Mouse (Mus musculus): ENCODE results near the gene Vmn2r71. TPM values are rescaled to one million over a fixed set of nuclear protein-coding genes. Genes with fewer than 3 reads are reported as not detected.

Vmn2r71 gene
- not detected for total RNA-seq (2021)
- long read RNA-seq, experiment 1: 0 reads
- long read RNA-seq, experiment 2: 0 reads

GRCm38 (mm10) chr7:85562787-85563186 is at the start of gene Vmn2r71:
TSS of gene Vmn2r71 (plus strand) at chr7:85563087.
- DNase-seq (ENCODE audit: low spot score in 2 of 2): no peak

GRCm38 (mm10) chr7:85542108-85542507 is 20.8 kb upstream of the Vmn2r71 start:
- no peak for DNase-seq (ENCODE audit: low spot score in 2 of 2)

- DNase-seq (ENCODE audit: low spot score in 2 of 2): no peak
These were observed 19.8 kb upstream of the Vmn2r71 start for GRCm38 (mm10) chr7:85543118-85543517.

- DNase-seq (ENCODE audit: low spot score in 2 of 2): no peak
These were observed 6.2 kb downstream of the Vmn2r71 start, which contains the start of gene Vmn2r70 for GRCm38 (mm10) chr7:85569092-85569491. TSS of gene Vmn2r70 (minus strand) at chr7:85569192.

Other genes with a start within 250 kb of the Vmn2r71 start
- not detected for gene Vmn2r69, start 147.2 kb upstream of the Vmn2r71 start, total RNA-seq (2021)
- gene Vmn2r70, start 6.1 kb downstream of the Vmn2r71 start, total RNA-seq (2021): not detected
- not detected for gene Vmn2r72, start 192.0 kb downstream of the Vmn2r71 start, total RNA-seq (2021)

Measured in gastrocnemius, postnatal 4 days (tissue).